Mouse (Mus musculus) heart, postnatal 0 days (tissue): ENCODE data around the gene 1110002E22Rik.

ENCODE experiments used
- CTCF ChIP-seq: IDR thresholded peaks from 2 replicates; pipeline ENCODE4 v1.5.1; 2016; ENCODE audit warnings: antibody characterized with exemption, control low read depth, low read depth
- EP300 ChIP-seq: IDR thresholded peaks from 2 replicates; pipeline ENCODE4 v1.6.1; 2016; ENCODE audit warnings: antibody characterized with exemption, low read depth

DNA sequence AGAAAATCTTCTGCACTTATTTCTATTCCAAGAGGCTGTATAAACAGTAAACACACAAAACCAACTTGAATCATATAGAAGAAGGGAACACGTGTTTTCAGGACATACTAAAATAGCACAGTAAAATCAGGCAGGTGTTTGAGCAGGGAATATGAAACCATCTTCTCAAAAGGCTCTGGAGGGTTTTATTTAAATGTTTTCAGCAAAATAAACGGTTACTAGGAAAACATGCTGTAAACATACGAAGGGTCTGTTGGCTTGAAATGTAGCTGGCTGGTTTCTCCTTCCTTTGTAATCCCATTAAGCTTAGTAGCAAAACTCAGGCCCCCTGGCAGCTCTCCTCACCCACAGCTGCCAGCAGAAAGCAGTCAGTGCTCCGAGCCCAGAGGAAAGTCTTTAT lies 6.6 kb upstream of the 1110002E22Rik start:
- no peak for TF ChIP-seq CTCF
- TF ChIP-seq EP300 = no peak
